Mouse (Mus musculus) limb, embryonic 11.5 days (tissue): ENCODE results near the gene Fmn2. TPM values are rescaled to one million over a fixed set of nuclear protein-coding genes. Genes with fewer than 3 reads are reported as not detected.

Experiments used
- ATAC-seq: fragments of 200-750 bp; cut with Nextera tagmentation; 2 replicates; pipeline ENCODE4 v1.8.0; 2017; ENCODE audit warnings: low read depth; ENCODE audit not compliant: insufficient number of reproducible peaks, low FRiP score, low TSS enrichment
- DNase-seq: peaks from one replicate; pipeline ENCODE4 v3.0.0-alpha.2; 2015; ENCODE audit warnings: low spot score
- H3K27ac ChIP-seq: fragments of 300-500 bp; sonication (generic); replicated peaks from 2 replicates; pipeline ENCODE4 v1.5.1; 2014; ENCODE audit warnings: low read depth, mild to moderate bottlenecking, low read length
- H3K27me3 ChIP-seq: fragments of 300-500 bp; sonication (generic); 2 replicates; pipeline ENCODE4 v1.6.1; 2014; ENCODE audit warnings: mild to moderate bottlenecking, low read length, mixed read lengths; ENCODE audit not compliant: control insufficient read depth, insufficient read depth
- H3K36me3 ChIP-seq: fragments of 300-500 bp; sonication (generic); 2 replicates; pipeline ENCODE4 v1.6.1; 2014; ENCODE audit warnings: mild to moderate bottlenecking, low read length, moderate library complexity, mixed read lengths; ENCODE audit not compliant: control insufficient read depth, insufficient read depth
- H3K4me1 ChIP-seq: fragments of 300-500 bp; sonication (generic); 2 replicates; pipeline ENCODE4 v1.6.1; 2014; ENCODE audit warnings: low read length, mixed read lengths; ENCODE audit not compliant: control insufficient read depth, insufficient read depth
- H3K4me2 ChIP-seq: fragments of 300-500 bp; sonication (generic); 2 replicates; pipeline ENCODE4 v1.6.1; 2014; ENCODE audit warnings: low read depth, mild to moderate bottlenecking, moderate library complexity; ENCODE audit not compliant: severe bottlenecking
- H3K4me3 ChIP-seq: fragments of 300-500 bp; sonication (generic); 2 replicates; pipeline ENCODE4 v1.5.1; 2014; ENCODE audit warnings: low read depth, low read length
- H3K9ac ChIP-seq: fragments of 300-500 bp; sonication (generic); 2 replicates; pipeline ENCODE4 v1.6.1; 2014; ENCODE audit warnings: mild to moderate bottlenecking, low read length
- H3K9me3 ChIP-seq: fragments of 300-500 bp; sonication (generic); 2 replicates; pipeline ENCODE4 v1.6.1; 2016; ENCODE audit warnings: low read length; ENCODE audit not compliant: control insufficient read depth
- WGBS: fragments of 180-500 bp; shearing (Covaris S2); extraction: QIAGEN DNeasy Blood & Tissue Kit; methylation state at CpG from one replicate; pipeline ENCODE4 v1.1.7; 2014; 5-methylcytosine and 5-hydroxymethylcytosine counted together
- polyA plus RNA-seq: library from polyadenylated mRNA; unstranded; fragments of >200 nt; fragmentation: Nextera tagmentation; extraction: Ambion mirVana; gene quantifications from 2 replicates; pipeline ENCODE4 v1.2.1, GENCODE M21; 2014

Gene Fmn2
- 1.2 and 1.3 TPM in 2 replicates for polyA plus RNA-seq

DNA sequence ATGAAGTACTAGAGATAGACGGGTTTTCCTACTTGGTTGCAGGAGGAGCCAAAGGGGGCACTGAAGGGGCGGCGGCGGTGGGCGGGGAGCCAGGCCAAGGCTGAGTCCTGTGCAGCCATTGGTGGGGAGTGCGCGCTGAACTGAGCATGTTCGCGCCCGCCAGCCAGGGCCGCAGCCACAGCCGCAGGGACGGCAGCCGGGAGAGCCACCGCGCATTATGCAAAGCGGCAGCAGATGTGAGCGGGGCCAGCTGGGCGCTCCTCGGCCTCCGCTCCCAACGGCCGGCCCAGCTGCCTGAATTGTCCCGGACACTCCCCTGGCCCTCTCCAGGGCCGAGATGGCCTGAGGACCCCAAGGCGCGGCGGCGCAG lies at the start of gene Fmn2:
Gene Fmn2, plus strand, starts transcription at position 165 of the 370 bp plus-strand sequence.
- under 1% methylated on average over 29 of the region's 29 CpGs for WGBS
- H3K36me3 ChIP-seq, result no peaks in the 10 kb centered on the region
- H3K4me1 ChIP-seq, result peaks cover 3% of the 10 kb centered on the region; the same call in 1 of the 2 replicates
- H3K27me3 ChIP-seq, result peaks cover 8% of the 10 kb centered on the region; the same call in 1 of the 2 replicates
- peak within 1 kb of the TSS; percentile 67 for H3K9ac ChIP-seq
- no peak within 1 kb of the TSS; the same call in 1 of the 2 replicates for H3K27ac ChIP-seq
- H3K4me3 ChIP-seq, result peak within 1 kb of the TSS; percentile 60
- H3K4me2 ChIP-seq, result peak within 1 kb of the TSS; percentile 97
- DNase-seq (peak; percentile 86), ATAC-seq (peak; percentile 98)
- no peaks in the 10 kb centered on the region for H3K9me3 ChIP-seq

DNA sequence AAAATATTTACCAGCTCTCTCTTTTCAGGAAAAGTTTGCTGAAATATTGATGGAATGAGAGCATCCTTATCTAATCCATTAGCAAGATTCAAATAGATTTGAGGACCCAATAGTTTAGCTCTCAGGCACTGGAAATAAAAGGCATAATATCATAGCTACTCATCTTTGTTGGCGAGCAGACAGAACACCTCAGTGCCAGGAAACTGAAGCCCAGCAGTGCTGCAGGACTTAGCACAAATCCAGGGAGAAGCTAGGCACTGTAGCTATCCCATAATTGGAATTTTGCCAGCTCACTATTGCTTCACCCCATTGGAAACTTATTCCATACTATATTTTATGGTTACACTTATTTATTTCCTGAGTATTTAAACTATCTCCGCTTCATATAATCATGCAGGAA lies 46.5 kb upstream of the Fmn2 start:
- Histone ChIP-seq H3K4me3 (no peak overlapping the region), H3K27ac (no peak overlapping the region), H3K9me3 (no peaks in the 10 kb centered on the region), H3K9ac (no peak overlapping the region), H3K27me3 (no peaks in the 10 kb centered on the region), H3K4me1 (no peaks in the 10 kb centered on the region), H3K4me2 (no peak overlapping the region), H3K36me3 (no peaks in the 10 kb centered on the region)
- 86% methylated on average over 2 of the region's 2 CpGs for WGBS
- DNase-seq, result no peak
- ATAC-seq, result no peak

GRCm38 (mm10) chr1:174465385-174465784 lies 36.2 kb upstream of the Fmn2 start:
- no peaks in the 10 kb centered on the region for H3K9me3 ChIP-seq
- H3K4me1 ChIP-seq, result no peaks in the 10 kb centered on the region
- no peak overlapping the region for H3K27ac ChIP-seq
- H3K4me2 ChIP-seq, result no peak overlapping the region
- no peak overlapping the region for H3K9ac ChIP-seq
- WGBS, result 87% methylated on average over 3 of the region's 3 CpGs
- no peaks in the 10 kb centered on the region for H3K36me3 ChIP-seq
- ATAC-seq, result no peak
- DNase-seq, result no peak
- no peaks in the 10 kb centered on the region for H3K27me3 ChIP-seq
- H3K4me3 ChIP-seq, result no peak overlapping the region

DNA sequence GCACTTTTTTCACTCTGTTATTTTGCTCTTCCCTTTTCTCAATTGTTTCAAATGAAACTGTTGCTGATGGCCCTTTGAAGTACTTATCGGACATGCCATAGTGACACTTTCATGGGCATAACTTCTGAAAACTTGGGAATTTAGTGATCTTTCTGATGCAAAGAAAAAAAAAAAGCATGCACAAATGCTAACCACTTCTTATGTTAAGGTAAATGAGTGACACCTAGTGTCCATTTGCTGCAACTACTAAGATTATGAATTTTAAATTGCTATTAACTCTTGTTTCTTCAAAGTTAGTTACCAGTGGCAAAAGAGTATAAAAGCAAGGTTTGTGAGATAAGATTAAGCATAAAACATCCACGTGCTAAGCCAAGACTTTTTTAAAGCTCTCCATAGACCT lies 35.4 kb upstream of the Fmn2 start:
- no peak overlapping the region for H3K4me2 ChIP-seq
- DNase-seq (no peak), ATAC-seq (no peak)
- H3K36me3 ChIP-seq, result no peaks in the 10 kb centered on the region
- H3K4me1 ChIP-seq, result no peaks in the 10 kb centered on the region
- no peaks in the 10 kb centered on the region for H3K9me3 ChIP-seq
- H3K9ac ChIP-seq, result no peak overlapping the region
- H3K27me3 ChIP-seq, result no peaks in the 10 kb centered on the region
- H3K4me3 ChIP-seq, result no peak overlapping the region
- WGBS, result 30% methylated on average over 2 of the region's 2 CpGs
- no peak overlapping the region for H3K27ac ChIP-seq

DNA sequence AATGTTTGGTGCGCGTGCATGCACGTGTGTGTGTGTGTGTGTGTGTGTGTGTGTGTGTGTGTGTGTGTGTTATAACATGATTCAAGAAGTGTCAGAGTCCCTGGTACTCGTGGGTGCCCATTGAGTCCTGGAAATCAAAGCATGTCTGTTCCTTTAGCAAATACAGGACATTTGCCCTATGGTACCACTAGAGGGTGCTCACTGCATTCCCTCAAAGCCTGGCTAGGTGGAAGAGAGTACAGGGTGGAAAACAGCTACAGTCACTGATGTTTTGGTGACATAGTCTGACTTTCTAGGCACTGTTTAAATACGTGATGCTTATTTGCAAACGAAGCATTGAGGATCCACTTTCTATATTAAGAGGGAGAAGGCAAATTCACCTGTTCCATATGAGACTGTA lies 31.9 kb upstream of the Fmn2 start:
- Histone ChIP-seq H3K36me3 (no peaks in the 10 kb centered on the region), H3K9ac (no peak overlapping the region), H3K4me1 (no peaks in the 10 kb centered on the region), H3K4me3 (no peak overlapping the region), H3K9me3 (no peaks in the 10 kb centered on the region), H3K4me2 (no peak overlapping the region), H3K27me3 (no peaks in the 10 kb centered on the region), H3K27ac (no peak overlapping the region)
- 7% methylated on average over 6 of the region's 6 CpGs for whole genome bisulfite sequencing
- ATAC-seq (peak; percentile 50; the same call in 1 of the 2 replicates), DNase-seq (peak; percentile 52)

GRCm38 (mm10) chr1:174482567-174482966 lies 19.1 kb upstream of the Fmn2 start:
- no peak overlapping the region for H3K27ac ChIP-seq
- H3K27me3 ChIP-seq, result no peaks in the 10 kb centered on the region
- no peaks in the 10 kb centered on the region for H3K4me1 ChIP-seq
- no peak for DNase-seq
- no peaks in the 10 kb centered on the region for H3K36me3 ChIP-seq
- WGBS, result 92% methylated on average over 6 of the region's 6 CpGs
- no peaks in the 10 kb centered on the region for H3K9me3 ChIP-seq
- no peak overlapping the region for H3K9ac ChIP-seq
- no peak for ATAC-seq
- H3K4me3 ChIP-seq, result no peak overlapping the region
- H3K4me2 ChIP-seq, result no peak overlapping the region

DNA sequence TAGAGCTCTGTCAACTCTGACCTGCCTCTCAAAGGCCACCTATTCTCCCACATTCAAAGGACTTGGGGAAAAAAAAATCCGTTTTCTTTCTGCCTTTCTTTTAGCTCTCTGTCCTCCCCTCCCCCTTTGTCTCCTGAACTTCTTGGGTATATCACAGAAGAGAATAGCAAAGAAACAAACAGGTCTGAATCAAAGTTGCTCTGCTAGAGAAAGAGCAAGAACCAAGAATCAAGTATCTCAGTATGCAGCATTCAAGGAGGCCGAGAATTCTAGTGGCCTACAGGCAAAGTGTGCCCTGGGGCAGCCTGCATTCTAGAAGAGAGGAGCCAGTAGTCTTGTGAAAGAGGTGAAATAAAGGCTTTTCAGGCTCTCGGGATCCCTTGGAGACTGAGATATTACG lies 1.6 kb upstream of the Fmn2 start:
- Histone ChIP-seq H3K36me3 (no peaks in the 10 kb centered on the region), H3K9ac (no peak overlapping the region), H3K4me1 (peaks cover 3% of the 10 kb centered on the region; the same call in 1 of the 2 replicates), H3K4me2 (no peak overlapping the region), H3K9me3 (no peaks in the 10 kb centered on the region), H3K4me3 (no peak overlapping the region), H3K27ac (no peak overlapping the region), H3K27me3 (peaks cover 8% of the 10 kb centered on the region; the same call in 1 of the 2 replicates)
- WGBS, result 66% methylated on average over 4 of the region's 4 CpGs
- no peak for DNase-seq
- no peak for ATAC-seq

GRCm38 (mm10) chr1:174501011-174501410 lies 614 bp upstream of the Fmn2 start:
- peaks cover 3% of the 10 kb centered on the region; the same call in 1 of the 2 replicates for H3K4me1 ChIP-seq
- no peak overlapping the region for H3K27ac ChIP-seq
- 53% methylated on average over 1 of the region's 1 CpGs for WGBS
- H3K9me3 ChIP-seq, result no peaks in the 10 kb centered on the region
- H3K4me2 ChIP-seq, result no peak overlapping the region
- ATAC-seq, result no peak
- H3K9ac ChIP-seq, result no peak overlapping the region
- DNase-seq, result no peak
- H3K27me3 ChIP-seq, result peaks cover 8% of the 10 kb centered on the region; the same call in 1 of the 2 replicates
- H3K36me3 ChIP-seq, result no peaks in the 10 kb centered on the region
- H3K4me3 ChIP-seq, result no peak overlapping the region
